Comparison of ENCODE assay signal across 21 mouse cellular contexts in genomic region chr11:11770691-11771090, GRCm38 (mm10). TPM values are rescaled to one million over a fixed set of nuclear protein-coding genes. Genes with fewer than 3 reads are reported as not detected.
DNase-seq lines count a peak whose midpoint lies in the region; ATAC-seq lines count a peak whose summit lies in the region.
"Had no signal": no experiment of that assay in that cellular context is flagged by ENCODE, and none has a peak within 500 bp of the region (broad histone marks: within the 10 kb centered on the region; RNA-seq: fewer than 3 reads in every experiment).

No protein-coding gene starts in this region.

- no peaks in the 10 kb centered on the region for H3K27me3 ChIP-seq in heart, embryonic 10.5 days (ENCODE audit: insufficient read depth, poor library complexity, severe bottlenecking)
- H3K27me3 ChIP-seq in midbrain, embryonic 11.5 days (ENCODE audit: control insufficient read depth, insufficient read depth, low read length): no peaks in the 10 kb centered on the region
- H3K27me3 ChIP-seq in midbrain, embryonic 13.5 days: no peaks in the 10 kb centered on the region
- H3K27me3 ChIP-seq: CH12.LX had no signal

- intact Hi-C loops in heart, postnatal 25 days (cut with DNase I): no loop called here

- no peaks in the 10 kb centered on the region for H3K9me3 ChIP-seq in heart, embryonic 10.5 days
- no peaks in the 10 kb centered on the region for H3K9me3 ChIP-seq in midbrain, embryonic 11.5 days (ENCODE audit: control insufficient read depth, low read length)
- no peaks in the 10 kb centered on the region for H3K9me3 ChIP-seq in midbrain, embryonic 13.5 days
- H3K9me3 ChIP-seq: G1E had no signal

- no peak overlapping the region for H3K4me3 ChIP-seq in heart, embryonic 10.5 days
- H3K4me3 ChIP-seq in midbrain, embryonic 11.5 days (ENCODE audit: low read depth, low read length): no peak overlapping the region
- H3K4me3 ChIP-seq in midbrain, embryonic 13.5 days (replicated peaks): no peak overlapping the region

- DNase-seq in heart, adult 11 months: peak; percentile 75
- DNase-seq in heart, postnatal 25 days (ENCODE audit: low spot score): no peak
- DNase-seq in heart, embryonic 10.5 days (ENCODE audit: low spot score): peak; percentile 25
- DNase-seq in heart, adult 9 months (ENCODE audit: low spot score in 2 of 2): no peak
- peak; percentile 77 for DNase-seq in midbrain, embryonic 11.5 days (ENCODE audit: low spot score, missing footprints)
- DNase-seq: adrenal gland, adult 2 months; adrenal gland, adult 8-10 months; adrenal gland, postnatal 10 days; adrenal gland, postnatal 14 days; adrenal gland, postnatal 25 days; adrenal gland, postnatal 36 days; B cell, adult 2 months; cerebellum, adult 11 months; cerebellum, adult 11-12 months; cerebellum, adult 18-20 months had no signal

- H3K4me1 ChIP-seq in heart, embryonic 10.5 days: no peaks in the 10 kb centered on the region
- H3K4me1 ChIP-seq in midbrain, embryonic 11.5 days (ENCODE audit: control insufficient read depth, insufficient read depth, low read length): no peaks in the 10 kb centered on the region
- H3K4me1 ChIP-seq in midbrain, embryonic 13.5 days (replicated peaks): no peaks in the 10 kb centered on the region

- H3K4me2 ChIP-seq in midbrain, embryonic 11.5 days: no peak overlapping the region
- H3K4me2 ChIP-seq in midbrain, embryonic 13.5 days (replicated peaks): no peak overlapping the region

- no peak overlapping the region for H3K9ac ChIP-seq in midbrain, embryonic 11.5 days (ENCODE audit: low read length)
- H3K9ac ChIP-seq in midbrain, embryonic 13.5 days (replicated peaks): no peak overlapping the region

- H3K36me3 ChIP-seq in heart, embryonic 10.5 days: no peaks in the 10 kb centered on the region
- no peaks in the 10 kb centered on the region for H3K36me3 ChIP-seq in midbrain, embryonic 11.5 days (ENCODE audit: control insufficient read depth, insufficient read depth, low read length)
- no peaks in the 10 kb centered on the region for H3K36me3 ChIP-seq in midbrain, embryonic 13.5 days

- 90% methylated on average over 3 of the region's 3 CpGs for WGBS in heart, embryonic 10.5 days
- 92% methylated on average over 3 of the region's 3 CpGs for WGBS in midbrain, embryonic 11.5 days
- 91% methylated on average over 3 of the region's 3 CpGs for WGBS in midbrain, embryonic 13.5 days

- no peak for ATAC-seq in midbrain, embryonic 11.5 days (ENCODE audit: low FRiP score)
- ATAC-seq in midbrain, embryonic 13.5 days: no peak
- ATAC-seq: activated CD4-positive, CD25-positive, alpha-beta regulatory T cell, adult 4 months; CD4-positive, CD25-positive, alpha-beta regulatory T cell, adult 4 months; Patski had no signal

- H3K27ac ChIP-seq in heart, embryonic 10.5 days: no peak overlapping the region
- no peak overlapping the region for H3K27ac ChIP-seq in midbrain, embryonic 11.5 days (ENCODE audit: low read depth, low read length)
- H3K27ac ChIP-seq in midbrain, embryonic 13.5 days: no peak overlapping the region

RNA-seq across cellular contexts. Expression of gene Fignl1, which starts 38.1 kb away (rescaled TPM):
- total RNA-seq in heart, postnatal 25 days (2021): under 1 TPM; 0.59 to 0.60 TPM
- 94.9 and 96.4 TPM in 2 replicates for polyA plus RNA-seq in heart, embryonic 10.5 days (2016; fragmentation: Nextera tagmentation; extraction: Ambion mirVana)
- polyA plus RNA-seq in midbrain, embryonic 11.5 days (2014; fragmentation: Nextera tagmentation; extraction: Ambion mirVana): 99.1 and 109 TPM in 2 replicates
- polyA plus RNA-seq in midbrain, embryonic 13.5 days (2015; fragmentation: Nextera tagmentation; extraction: Ambion mirVana): 23.6 and 26.2 TPM in 2 replicates

Comparison
In these comparisons a context has a peak if more than half of its experiments do, and no peak if none do; other contexts are left out.
1. DNase-seq: peak in heart, adult 11 months (single experiment), heart, embryonic 10.5 days (single experiment) and midbrain, embryonic 11.5 days (single experiment); none in heart, postnatal 25 days (single experiment) and heart, adult 9 months (0 of 2).